Mouse (Mus musculus): Measurements from ENCODE around the gene Chchd6. TPM values are rescaled to one million over a fixed set of nuclear protein-coding genes. Genes with fewer than 3 reads are reported as not detected.

Gene Chchd6
- total and polyA plus RNA-seq, 2 experiments from 2014 or later: 105 to 180 TPM

GRCm38 (mm10) chr6:89448736-89449135 is 146.7 kb downstream of the Chchd6 start:
- no peak for DNase-seq (ENCODE audit: low spot score)
- Histone ChIP-seq H3K27me3 (ENCODE audit: insufficient read depth, low read length) (no peaks in the 10 kb centered on the region), H3K4me1 (ENCODE audit: insufficient read depth, low read length) (no peaks in the 10 kb centered on the region), H3K9me3 (ENCODE audit: low read length) (no peaks in the 10 kb centered on the region), H3K36me3 (ENCODE audit: insufficient read depth, low read length) (no peaks in the 10 kb centered on the region), H3K9ac (replicated peaks; ENCODE audit: low read length) (no peak overlapping the region), H3K4me3 (ENCODE audit: low read length) (no peak overlapping the region), H3K4me2 (ENCODE audit: low read depth, low read length) (no peak overlapping the region), H3K27ac (no peak overlapping the region)
- 73% methylated on average over 3 of the region's 3 CpGs for WGBS
- TF ChIP-seq CTCF (IDR thresholded peaks at IDR 0.05; ENCODE audit: low read depth): no peak
- ATAC-seq: no peak

DNA sequence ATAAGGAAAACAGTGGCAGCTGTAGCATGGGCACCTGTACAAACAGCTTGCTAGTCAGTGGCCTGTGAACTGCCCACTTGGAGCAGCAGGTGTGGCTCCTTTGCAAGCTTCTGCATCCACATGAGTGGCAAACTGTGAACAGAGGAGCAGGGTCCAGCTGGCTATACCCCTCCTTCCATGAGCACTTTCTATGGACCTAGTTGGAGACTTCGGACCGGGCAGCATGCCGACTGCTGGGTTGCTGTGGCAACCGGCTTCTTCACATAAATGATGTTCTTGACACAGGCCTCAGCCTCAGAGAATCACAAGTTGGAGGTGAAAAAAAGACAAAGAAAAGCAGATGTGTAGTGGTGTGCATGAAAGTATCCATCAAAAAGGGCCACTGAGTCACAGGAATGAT is 154.8 kb downstream of the Chchd6 start:
- TF ChIP-seq CTCF (IDR thresholded peaks at IDR 0.05; ENCODE audit: low read depth): no peak
- no peak overlapping the region for H3K9ac ChIP-seq (replicated peaks; ENCODE audit: low read length)
- no peaks in the 10 kb centered on the region for H3K9me3 ChIP-seq (ENCODE audit: low read length)
- DNase-seq (ENCODE audit: low spot score) (peak; percentile 65), ATAC-seq (peak; percentile 72)
- H3K4me1 ChIP-seq (ENCODE audit: insufficient read depth, low read length): peaks cover 8% of the 10 kb centered on the region
- WGBS: 26% methylated on average over 4 of the region's 4 CpGs
- H3K27me3 ChIP-seq (ENCODE audit: insufficient read depth, low read length): no peaks in the 10 kb centered on the region
- H3K27ac ChIP-seq: no peak overlapping the region
- H3K4me2 ChIP-seq (ENCODE audit: low read depth, low read length): no peak overlapping the region
- H3K4me3 ChIP-seq (ENCODE audit: low read length): no peak overlapping the region
- no peaks in the 10 kb centered on the region for H3K36me3 ChIP-seq (ENCODE audit: insufficient read depth, low read length)

GRCm38 (mm10) chr6:89431920-89432482 is 163.5 kb downstream of the Chchd6 start:
- no peak overlapping the region for H3K27ac ChIP-seq
- DNase-seq (ENCODE audit: low spot score) (no peak), ATAC-seq (no peak)
- H3K4me1 ChIP-seq (ENCODE audit: insufficient read depth, low read length): no peaks in the 10 kb centered on the region
- H3K4me2 ChIP-seq (ENCODE audit: low read depth, low read length): no peak overlapping the region
- no peaks in the 10 kb centered on the region for H3K27me3 ChIP-seq (ENCODE audit: insufficient read depth, low read length)
- no peak for TF ChIP-seq CTCF (IDR thresholded peaks at IDR 0.05; ENCODE audit: low read depth)
- no peak overlapping the region for H3K9ac ChIP-seq (replicated peaks; ENCODE audit: low read length)
- H3K4me3 ChIP-seq (ENCODE audit: low read length): no peak overlapping the region
- H3K9me3 ChIP-seq (ENCODE audit: low read length): no peaks in the 10 kb centered on the region
- WGBS: 80% methylated on average over 2 of the region's 2 CpGs
- no peaks in the 10 kb centered on the region for H3K36me3 ChIP-seq (ENCODE audit: insufficient read depth, low read length)

DNA sequence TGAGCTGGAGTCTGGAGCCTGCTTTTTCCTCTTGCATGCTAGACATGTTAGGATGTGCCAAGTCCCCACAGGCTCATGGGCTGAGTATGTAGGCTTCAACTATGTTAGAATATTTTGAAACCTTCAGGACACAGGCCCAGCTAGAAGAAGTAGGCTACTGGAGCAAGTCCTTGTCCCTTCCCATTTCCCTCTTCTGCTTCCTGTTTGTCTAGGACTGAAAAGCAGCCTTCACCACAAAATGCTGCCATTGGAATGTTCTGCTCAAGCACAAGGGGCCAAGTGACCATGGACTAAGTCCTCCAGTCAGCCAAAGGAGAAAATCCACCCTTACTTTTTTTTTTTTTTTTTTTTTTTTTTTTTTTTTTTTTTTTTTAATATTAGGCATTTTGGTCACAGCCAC is 164.7 kb downstream of the Chchd6 start:
- H3K27ac ChIP-seq: no peak overlapping the region
- ATAC-seq (no peak), DNase-seq (ENCODE audit: low spot score) (no peak)
- no peaks in the 10 kb centered on the region for H3K9me3 ChIP-seq (ENCODE audit: low read length)
- no peak overlapping the region for H3K4me3 ChIP-seq (ENCODE audit: low read length)
- no peak overlapping the region for H3K4me2 ChIP-seq (ENCODE audit: low read depth, low read length)
- no peaks in the 10 kb centered on the region for H3K27me3 ChIP-seq (ENCODE audit: insufficient read depth, low read length)
- TF ChIP-seq CTCF (IDR thresholded peaks at IDR 0.05; ENCODE audit: low read depth): no peak
- no peaks in the 10 kb centered on the region for H3K4me1 ChIP-seq (ENCODE audit: insufficient read depth, low read length)
- no peaks in the 10 kb centered on the region for H3K36me3 ChIP-seq (ENCODE audit: insufficient read depth, low read length)
- no peak overlapping the region for H3K9ac ChIP-seq (replicated peaks; ENCODE audit: low read length)

GRCm38 (mm10) chr6:89428661-89429375 is 166.6 kb downstream of the Chchd6 start:
- H3K27me3 ChIP-seq (ENCODE audit: insufficient read depth, low read length): no peaks in the 10 kb centered on the region
- 76% methylated on average over 2 of the region's 2 CpGs for WGBS
- no peak overlapping the region for H3K27ac ChIP-seq
- no peaks in the 10 kb centered on the region for H3K36me3 ChIP-seq (ENCODE audit: insufficient read depth, low read length)
- DNase-seq (ENCODE audit: low spot score): no peak
- no peaks in the 10 kb centered on the region for H3K9me3 ChIP-seq (ENCODE audit: low read length)
- ATAC-seq: no peak
- no peak overlapping the region for H3K4me2 ChIP-seq (ENCODE audit: low read depth, low read length)
- no peaks in the 10 kb centered on the region for H3K4me1 ChIP-seq (ENCODE audit: insufficient read depth, low read length)
- no peak for TF ChIP-seq CTCF (IDR thresholded peaks at IDR 0.05; ENCODE audit: low read depth)
- no peak overlapping the region for H3K9ac ChIP-seq (replicated peaks; ENCODE audit: low read length)
- no peak overlapping the region for H3K4me3 ChIP-seq (ENCODE audit: low read length)

- 88% methylated on average over 1 of the region's 1 CpGs for WGBS
- ATAC-seq (no peak), DNase-seq (ENCODE audit: low spot score) (no peak)
- TF ChIP-seq CTCF (IDR thresholded peaks at IDR 0.05; ENCODE audit: low read depth): no peak
- H3K4me2 ChIP-seq (ENCODE audit: low read depth, low read length): no peak overlapping the region
- H3K4me3 ChIP-seq (ENCODE audit: low read length): no peak overlapping the region
- H3K36me3 ChIP-seq (ENCODE audit: insufficient read depth, low read length): no peaks in the 10 kb centered on the region
- H3K27me3 ChIP-seq (ENCODE audit: insufficient read depth, low read length): no peaks in the 10 kb centered on the region
- no peak overlapping the region for H3K9ac ChIP-seq (replicated peaks; ENCODE audit: low read length)
- H3K4me1 ChIP-seq (ENCODE audit: insufficient read depth, low read length): no peaks in the 10 kb centered on the region; the same call in 1 of the 2 replicates
- no peak overlapping the region for H3K27ac ChIP-seq
- H3K9me3 ChIP-seq (ENCODE audit: low read length): no peaks in the 10 kb centered on the region
These were observed 171.0 kb downstream of the Chchd6 start for GRCm38 (mm10) chr6:89424461-89424860.

GRCm38 (mm10) chr6:89422621-89423020 is 172.8 kb downstream of the Chchd6 start:
- H3K36me3 ChIP-seq (ENCODE audit: insufficient read depth, low read length): no peaks in the 10 kb centered on the region
- no peak for TF ChIP-seq CTCF (IDR thresholded peaks at IDR 0.05; ENCODE audit: low read depth)
- H3K4me3 ChIP-seq (ENCODE audit: low read length): no peak overlapping the region
- WGBS: 89% methylated on average over 3 of the region's 3 CpGs
- H3K9me3 ChIP-seq (ENCODE audit: low read length): no peaks in the 10 kb centered on the region
- no peak overlapping the region for H3K4me2 ChIP-seq (ENCODE audit: low read depth, low read length)
- H3K4me1 ChIP-seq (ENCODE audit: insufficient read depth, low read length): no peaks in the 10 kb centered on the region; the same call in 1 of the 2 replicates
- no peaks in the 10 kb centered on the region for H3K27me3 ChIP-seq (ENCODE audit: insufficient read depth, low read length)
- H3K9ac ChIP-seq (replicated peaks; ENCODE audit: low read length): no peak overlapping the region
- ATAC-seq (no peak), DNase-seq (ENCODE audit: low spot score) (no peak)
- no peak overlapping the region for H3K27ac ChIP-seq

Measured in hindbrain, postnatal 0 days (tissue).